Mouse (Mus musculus): Measurements from ENCODE around the gene Ndufc2. TPM values are rescaled to one million over a fixed set of nuclear protein-coding genes. Genes with fewer than 3 reads are reported as not detected.

The Ndufc2 gene
- polyA plus RNA-seq, 1 experiment = 168 TPM

DNA sequence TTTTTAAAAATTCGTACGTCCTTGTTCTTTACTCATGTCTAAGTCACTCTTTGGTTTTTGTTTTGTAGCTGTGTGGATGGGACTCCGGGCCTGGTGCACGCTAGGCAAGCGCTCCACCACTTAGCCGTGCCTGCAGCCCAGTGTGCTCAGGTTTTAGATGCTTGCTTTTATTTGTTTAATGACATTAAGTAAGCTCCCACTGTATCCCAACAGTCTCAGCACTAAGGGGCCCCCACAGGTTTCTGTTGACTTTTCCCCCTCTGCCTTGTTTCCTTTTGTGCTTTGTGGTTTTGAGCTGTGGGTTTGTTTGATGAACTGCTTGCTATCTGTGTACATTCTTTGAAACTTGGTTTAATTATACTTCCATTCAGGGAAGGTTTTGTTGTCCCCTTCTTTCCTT is 52.4 kb downstream of the Ndufc2 start:
- no peaks in the 10 kb centered on the region for H3K27me3 ChIP-seq (ENCODE audit: control insufficient read depth, insufficient read depth, low read length)
- peaks cover 30% of the 10 kb centered on the region for H3K4me1 ChIP-seq (replicated peaks; ENCODE audit: control insufficient read depth, insufficient read depth, low read length)
- 7% methylated on average over 6 of the region's 6 CpGs for WGBS
- DNase-seq = peak; percentile 19
- H3K36me3 ChIP-seq (ENCODE audit: control insufficient read depth, insufficient read depth, low read length) = no peaks in the 10 kb centered on the region
- H3K27ac ChIP-seq (ENCODE audit: control insufficient read depth, insufficient read depth, low read length) = no peak overlapping the region
- TF ChIP-seq POLR2A (IDR thresholded peaks at IDR 0.05; ENCODE audit: control insufficient read depth, extremely low read depth, insufficient read depth, low read length, poor library complexity) = no peak
- no peak for TF ChIP-seq CTCF (IDR thresholded peaks at IDR 0.05; ENCODE audit: borderline replicate concordance, control insufficient read depth, extremely low read depth, insufficient read depth, low read length, poor library complexity)
- H3K4me3 ChIP-seq (ENCODE audit: control insufficient read depth, insufficient read depth, low read length) = no peak overlapping the region

DNA sequence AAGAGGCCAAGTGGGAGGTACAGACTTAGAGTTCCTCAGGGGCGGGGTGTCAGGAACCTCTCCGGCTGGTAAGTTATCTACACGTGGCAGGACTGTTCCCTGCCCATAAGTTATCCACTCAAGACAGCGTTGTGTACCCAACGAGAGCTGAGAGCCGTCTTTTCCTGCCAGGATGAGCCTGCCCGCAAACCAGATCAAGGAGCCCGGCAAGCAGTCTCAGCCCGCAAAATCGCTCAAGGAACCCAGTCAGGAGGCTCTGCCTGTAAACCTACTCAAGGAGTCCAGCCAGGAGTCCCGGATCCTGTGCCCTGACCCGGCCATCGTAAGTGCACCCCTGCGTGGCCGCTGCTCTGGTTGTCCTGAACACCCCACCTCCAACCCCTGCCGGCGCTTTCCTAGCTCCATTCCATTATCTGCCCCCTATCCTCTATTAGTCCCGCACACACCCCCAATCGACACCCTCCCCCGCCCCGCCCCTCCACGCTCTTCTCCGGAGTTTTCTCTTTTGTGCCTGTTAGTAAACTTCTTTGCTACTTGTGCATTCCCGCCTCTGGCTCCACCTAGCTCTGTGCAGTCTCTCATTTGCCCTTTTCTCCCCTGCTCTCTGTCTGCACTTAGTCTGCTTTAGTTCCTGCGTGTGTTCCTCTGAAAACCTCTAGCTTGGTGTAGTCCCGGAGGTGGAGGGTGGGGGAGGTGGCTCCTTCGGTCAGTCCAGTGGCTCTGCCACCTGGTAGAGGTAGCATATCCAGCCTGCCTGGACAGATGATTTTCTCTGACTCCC is 53.5 kb downstream of the Ndufc2 start:
- H3K4me1 ChIP-seq (replicated peaks; ENCODE audit: control insufficient read depth, insufficient read depth, low read length) = peaks cover 27% of the 10 kb centered on the region
- no peaks in the 10 kb centered on the region for H3K36me3 ChIP-seq (ENCODE audit: control insufficient read depth, insufficient read depth, low read length)
- WGBS = under 1% methylated on average over 27 of the region's 27 CpGs
- peak overlapping the region; percentile 27 for H3K4me3 ChIP-seq (ENCODE audit: control insufficient read depth, insufficient read depth, low read length)
- TF ChIP-seq CTCF (IDR thresholded peaks at IDR 0.05; ENCODE audit: borderline replicate concordance, control insufficient read depth, extremely low read depth, insufficient read depth, low read length, poor library complexity) (no peak), POLR2A (IDR thresholded peaks at IDR 0.05; ENCODE audit: control insufficient read depth, extremely low read depth, insufficient read depth, low read length, poor library complexity) (no peak)
- no peaks in the 10 kb centered on the region for H3K27me3 ChIP-seq (ENCODE audit: control insufficient read depth, insufficient read depth, low read length)
- peak; percentile 24 for DNase-seq
- no peak overlapping the region for H3K27ac ChIP-seq (ENCODE audit: control insufficient read depth, insufficient read depth, low read length)

DNA sequence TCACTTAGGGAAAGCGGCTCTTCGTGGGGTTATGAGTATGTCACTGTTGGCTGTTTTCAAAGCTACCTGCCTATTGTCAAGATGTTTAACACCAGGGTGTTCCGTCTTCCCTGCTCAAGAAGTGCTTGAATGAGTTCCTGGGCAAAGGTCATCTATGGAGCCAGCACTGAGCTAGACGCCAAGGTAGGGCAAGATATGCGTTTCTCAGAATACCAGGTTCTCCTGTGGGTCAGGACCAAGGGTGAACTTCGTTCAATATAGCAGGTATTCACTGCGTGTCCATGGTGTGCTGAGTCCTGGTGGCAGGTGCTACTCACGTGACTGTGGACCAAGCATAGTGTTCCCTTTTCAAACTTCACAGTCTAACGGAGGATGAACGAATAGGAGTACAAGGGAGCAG is 55.0 kb downstream of the Ndufc2 start:
- Histone ChIP-seq H3K4me3 (ENCODE audit: control insufficient read depth, insufficient read depth, low read length) (no peak overlapping the region), H3K4me1 (replicated peaks; ENCODE audit: control insufficient read depth, insufficient read depth, low read length) (peaks cover 27% of the 10 kb centered on the region), H3K27me3 (ENCODE audit: control insufficient read depth, insufficient read depth, low read length) (no peaks in the 10 kb centered on the region), H3K36me3 (ENCODE audit: control insufficient read depth, insufficient read depth, low read length) (no peaks in the 10 kb centered on the region), H3K27ac (ENCODE audit: control insufficient read depth, insufficient read depth, low read length) (no peak overlapping the region)
- TF ChIP-seq CTCF (IDR thresholded peaks at IDR 0.05; ENCODE audit: borderline replicate concordance, control insufficient read depth, extremely low read depth, insufficient read depth, low read length, poor library complexity) = no peak
- TF ChIP-seq POLR2A (IDR thresholded peaks at IDR 0.05; ENCODE audit: control insufficient read depth, extremely low read depth, insufficient read depth, low read length, poor library complexity) = no peak
- 96% methylated on average over 10 of the region's 10 CpGs for WGBS
- DNase-seq = no peak

DNA sequence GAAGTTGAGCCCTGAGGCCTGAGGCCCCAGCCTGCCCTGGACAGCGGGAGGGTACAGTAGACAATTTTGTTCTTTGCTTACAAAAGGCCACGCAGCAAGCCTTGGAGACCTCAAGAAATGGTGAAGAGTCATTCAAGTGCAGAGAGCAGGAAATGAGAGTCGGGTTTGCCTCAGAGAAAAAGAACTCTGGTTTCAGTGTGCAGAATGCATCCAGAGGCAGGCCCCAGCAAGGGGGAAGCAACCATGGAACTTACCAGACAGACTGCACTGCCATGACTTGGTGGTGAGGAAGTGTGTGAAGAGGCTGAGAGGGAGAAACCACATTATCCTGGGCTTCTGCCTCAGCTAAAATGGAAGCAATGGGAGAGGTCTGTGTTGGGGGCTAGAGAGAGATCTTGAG is 55.8 kb downstream of the Ndufc2 start:
- DNase-seq = no peak
- WGBS = 19% methylated on average over 3 of the region's 3 CpGs
- Histone ChIP-seq H3K4me1 (replicated peaks; ENCODE audit: control insufficient read depth, insufficient read depth, low read length) (peaks cover 27% of the 10 kb centered on the region), H3K36me3 (ENCODE audit: control insufficient read depth, insufficient read depth, low read length) (no peaks in the 10 kb centered on the region), H3K4me3 (ENCODE audit: control insufficient read depth, insufficient read depth, low read length) (no peak overlapping the region), H3K27ac (ENCODE audit: control insufficient read depth, insufficient read depth, low read length) (no peak overlapping the region), H3K27me3 (ENCODE audit: control insufficient read depth, insufficient read depth, low read length) (no peaks in the 10 kb centered on the region)
- TF ChIP-seq CTCF (IDR thresholded peaks at IDR 0.05; ENCODE audit: borderline replicate concordance, control insufficient read depth, extremely low read depth, insufficient read depth, low read length, poor library complexity) (no peak), POLR2A (IDR thresholded peaks at IDR 0.05; ENCODE audit: control insufficient read depth, extremely low read depth, insufficient read depth, low read length, poor library complexity) (no peak)

Other genes starting within 250 kb of the Ndufc2 start
- 21.2 and 22.9 TPM in 2 replicates for gene Usp35, start 68.0 kb upstream of the Ndufc2 start, polyA plus RNA-seq (2012; rRNA removed)
- gene Kctd21, start 67.7 kb upstream of the Ndufc2 start, polyA plus RNA-seq (2012; rRNA removed) = 3.7 and 4.3 TPM in 2 replicates
- gene Alg8, start 28.4 kb upstream of the Ndufc2 start, polyA plus RNA-seq (2012; rRNA removed) = 27.8 and 28.8 TPM in 2 replicates
- gene Thrsp, start 17.7 kb downstream of the Ndufc2 start, polyA plus RNA-seq (2012; rRNA removed) = 116 and 163 TPM in 2 replicates
- gene Kctd14, start 51.3 kb downstream of the Ndufc2 start, polyA plus RNA-seq (2012; rRNA removed) = 2.7 and 4.9 TPM in 2 replicates
- gene Ints4, start 81.0 kb downstream of the Ndufc2 start, polyA plus RNA-seq (2012; rRNA removed) = 68.4 and 77.5 TPM in 2 replicates
- gene Aamdc, start 179.5 kb downstream of the Ndufc2 start, polyA plus RNA-seq (2012; rRNA removed) = 17.8 and 20.0 TPM in 2 replicates
- gene Rsf1, start 179.9 kb downstream of the Ndufc2 start, polyA plus RNA-seq (2012; rRNA removed) = 4.6 and 5.8 TPM in 2 replicates

Data from thymus, adult 2 months (tissue).